Mouse (Mus musculus) activated CD4-positive, CD25-positive, alpha-beta regulatory T cell, adult 4 months (primary cell): Measurements from ENCODE around the gene Stk38. TPM values are rescaled to one million over a fixed set of nuclear protein-coding genes. Genes with fewer than 3 reads are reported as not detected.
A peak's percentile ranks its signal among the peaks of the same experiment; 100 is the strongest.
"Not testable (repeated sequence)": the region's sequence is repeated elsewhere in the genome, so short reads cannot be mapped to it uniquely, and the experiment has no call there.

Experiments used
- ATAC-seq: one replicate; pipeline ENCODE4 v1.8.0; 2017
- polyA plus RNA-seq, 2 experiments: library from polyadenylated mRNA; unstranded; fragments of 100-300 nt; shearing (Covaris generic); gene quantifications; one replicate each; pipeline ENCODE4 v1.2.1; 2017

Stk38 gene
- polyA plus RNA-seq, 2 experiments from 2014 or later, result 196 to 222 TPM

DNA sequence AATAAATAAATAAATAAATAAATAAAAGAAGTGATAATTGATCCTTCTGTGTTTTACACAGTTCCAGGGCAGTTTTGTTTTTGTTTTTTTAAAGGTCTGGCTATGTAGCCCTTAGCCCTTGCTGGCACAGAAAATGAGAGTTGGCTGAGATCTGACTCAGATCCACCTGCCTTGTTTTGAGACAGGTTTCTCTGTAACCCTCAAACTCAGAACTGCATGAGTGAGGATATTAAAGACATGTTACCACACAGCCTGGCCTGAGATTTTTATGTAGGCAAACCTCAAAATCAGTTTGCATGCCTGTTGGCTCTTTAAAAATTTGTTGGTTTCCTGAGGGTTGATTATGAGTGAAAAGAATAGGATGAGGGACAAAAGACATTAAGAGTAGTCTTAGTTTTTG is 27.7 kb upstream of the Stk38 start:
- no peak for ATAC-seq

GRCm38 (mm10) chr17:29034264-29034663 is 26.5 kb upstream of the Stk38 start:
- ATAC-seq, result no peak

- no peak for ATAC-seq
Observed at GRCm38 (mm10) chr17:29033569-29034061, 25.8 kb upstream of the Stk38 start.

- peak; percentile 92 for ATAC-seq
Observed at GRCm38 (mm10) chr17:29032274-29033069, 24.7 kb upstream of the Stk38 start, which contains the start of gene Srsf3. TSS of gene Srsf3 (plus strand) at chr17:29032628.

GRCm38 (mm10) chr17:29031771-29032273 is 24.0 kb upstream of the Stk38 start:
- peak; percentile 17 for ATAC-seq

- not testable (repeated sequence) for ATAC-seq
Observed at GRCm38 (mm10) chr17:29031085-29031711, 23.4 kb upstream of the Stk38 start.

DNA sequence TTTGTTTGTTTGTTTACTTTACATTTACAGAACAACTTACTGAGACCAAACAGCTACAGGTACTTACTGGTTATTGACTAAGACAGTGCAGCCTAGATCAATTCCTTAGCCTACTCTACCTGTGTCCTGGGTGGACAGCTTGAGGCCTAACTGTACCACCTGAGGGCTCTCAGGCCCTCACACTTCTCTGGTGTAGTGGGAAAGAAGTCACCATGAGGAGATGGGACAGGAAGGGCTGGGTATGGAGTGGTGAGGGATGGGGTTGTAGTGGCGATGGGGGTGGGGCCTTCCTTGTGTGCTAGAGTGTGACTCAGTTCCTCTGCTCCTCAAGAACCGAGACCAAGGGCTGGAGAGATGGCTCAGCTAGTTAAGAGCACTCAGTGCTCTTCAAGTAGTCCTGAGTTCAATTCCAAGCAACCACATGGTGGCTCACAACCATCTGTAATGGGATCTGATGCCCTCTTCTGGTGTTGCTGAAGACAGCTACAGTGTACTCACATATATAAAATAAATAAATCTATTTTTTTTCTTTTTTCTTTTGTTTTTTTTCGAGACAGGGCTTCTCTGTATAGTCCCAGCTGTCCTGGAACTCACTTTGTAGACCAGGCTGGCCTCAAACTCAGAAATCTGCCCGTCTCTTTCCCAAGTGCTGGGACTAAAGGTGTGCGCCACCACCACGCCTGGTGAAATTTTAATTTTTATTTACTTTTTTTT is 22.7 kb upstream of the Stk38 start:
- no peak for ATAC-seq

DNA sequence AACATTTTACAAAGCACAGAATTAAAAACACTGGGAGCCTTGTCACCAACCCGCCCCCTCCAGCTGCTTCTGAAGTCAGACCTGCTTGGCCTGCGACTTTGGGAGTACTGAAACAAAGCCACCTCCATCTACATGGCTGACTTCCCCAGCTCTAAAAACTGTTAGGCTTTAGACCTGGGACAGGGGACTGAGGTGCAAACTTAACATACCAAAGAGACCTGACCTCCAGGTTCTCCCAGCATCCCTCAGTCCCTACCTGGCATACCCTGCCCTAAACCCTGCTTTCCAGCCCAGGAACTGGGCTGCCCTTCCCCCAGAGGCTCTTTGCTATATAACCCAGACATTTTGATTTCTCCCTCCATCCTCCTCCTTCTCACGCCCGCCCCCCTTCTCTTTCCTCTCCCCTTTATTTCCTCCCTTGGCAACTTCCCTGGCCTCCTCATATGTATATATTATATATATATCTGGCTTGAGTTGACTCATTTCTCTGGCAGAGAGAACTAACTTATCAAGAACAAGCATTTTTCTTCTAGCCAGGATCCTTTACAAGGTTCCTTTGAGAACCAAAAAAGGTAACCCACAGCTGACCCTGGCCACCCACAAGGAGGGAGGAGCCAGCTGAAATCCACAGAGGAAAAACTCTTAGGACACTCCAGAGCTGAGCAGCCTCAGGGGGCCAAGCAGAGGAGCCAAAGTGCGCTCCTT is 19.0 kb upstream of the Stk38 start:
- no peak for ATAC-seq

DNA sequence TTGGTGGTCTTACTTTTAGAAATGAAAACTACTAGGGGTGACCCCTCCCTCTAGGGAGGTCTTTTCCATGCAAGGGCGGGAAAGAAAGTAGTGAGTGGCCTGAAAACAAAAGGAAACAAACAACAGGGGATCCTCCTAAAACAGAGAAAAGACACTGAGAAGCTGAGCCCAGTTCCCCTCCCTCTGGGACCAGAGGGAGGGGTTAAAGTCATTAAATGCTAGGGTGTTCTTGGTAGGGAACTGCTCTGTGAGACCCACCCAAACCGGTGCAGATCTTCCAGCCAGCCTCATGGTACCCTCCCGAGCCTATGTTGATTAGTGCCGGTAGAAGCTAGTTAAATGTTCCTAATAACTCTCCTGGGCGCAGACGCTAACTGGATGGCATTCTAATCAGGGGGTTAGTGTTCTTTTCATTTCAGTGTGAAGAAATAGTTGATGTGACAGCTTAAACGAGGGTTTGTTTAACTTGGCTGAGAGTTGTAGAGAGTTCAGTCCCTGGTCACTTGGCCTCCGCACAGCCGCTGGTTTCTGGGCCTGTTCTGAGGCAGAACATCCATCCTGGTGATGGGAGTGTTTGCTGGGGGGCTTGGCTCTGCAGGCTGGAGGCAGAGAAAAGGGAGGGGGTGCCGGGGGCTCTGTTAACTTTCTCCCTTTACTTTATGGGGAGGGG is 17.2 kb upstream of the Stk38 start:
- ATAC-seq, result no peak

DNA sequence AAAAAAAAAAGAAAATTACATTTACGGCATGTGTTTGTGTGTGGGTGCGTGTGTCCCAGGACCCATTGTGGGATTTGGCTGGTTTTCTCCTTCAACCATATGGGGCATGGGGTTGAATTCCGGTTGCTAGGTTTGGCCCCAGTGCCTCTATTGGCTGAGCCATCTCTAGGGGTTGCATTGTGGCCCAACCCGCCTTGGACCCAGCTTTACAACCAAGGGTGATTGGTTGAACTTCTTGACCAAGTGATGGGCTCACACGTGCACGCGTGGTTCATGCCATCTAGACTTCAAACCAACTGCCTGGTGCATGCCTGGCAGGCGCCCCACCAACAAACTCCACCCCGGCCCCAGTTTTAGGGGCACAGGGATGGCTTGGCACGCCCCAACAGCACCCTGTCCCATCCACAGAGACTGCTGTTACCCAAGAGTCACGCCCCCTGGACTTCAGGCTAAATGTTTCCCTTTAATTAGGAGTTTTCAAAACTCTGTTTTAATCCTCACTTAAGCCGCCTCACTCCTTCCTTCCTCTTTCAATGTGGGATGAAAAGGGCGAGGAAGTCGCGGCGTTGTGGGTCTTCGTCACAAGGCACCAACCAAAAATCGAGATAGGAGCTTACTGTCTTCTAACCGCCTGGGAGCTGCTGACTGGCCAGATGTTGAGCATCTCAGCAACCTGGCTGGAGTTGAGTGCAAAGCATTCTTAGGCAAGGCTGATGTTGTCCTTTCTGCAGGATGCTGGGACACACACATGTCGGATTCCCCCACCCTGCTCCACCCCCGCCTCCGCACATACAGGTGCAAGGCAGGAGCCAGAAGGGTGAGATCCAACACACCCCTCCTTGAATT is 16.5 kb upstream of the Stk38 start:
- ATAC-seq, result no peak

DNA sequence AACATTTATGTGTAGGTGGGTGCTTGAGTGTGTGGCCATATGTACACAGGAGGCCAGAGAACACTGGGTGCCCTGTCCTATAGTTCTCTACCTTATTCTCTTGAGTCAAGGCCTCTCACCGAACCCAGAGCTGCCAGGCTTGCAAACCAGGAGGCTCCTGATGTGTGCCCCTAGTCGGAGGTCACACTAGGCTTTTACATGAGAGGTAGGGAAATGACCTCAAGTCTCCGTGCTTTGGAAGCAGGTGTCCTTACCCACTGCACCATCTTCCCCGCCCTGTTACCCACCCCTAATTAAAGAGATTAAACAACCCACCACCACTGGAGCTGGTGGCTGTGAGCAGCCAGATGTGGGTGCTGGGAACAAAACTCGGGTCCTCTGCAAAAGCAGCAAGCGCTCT is 15.6 kb upstream of the Stk38 start:
- no peak for ATAC-seq

DNA sequence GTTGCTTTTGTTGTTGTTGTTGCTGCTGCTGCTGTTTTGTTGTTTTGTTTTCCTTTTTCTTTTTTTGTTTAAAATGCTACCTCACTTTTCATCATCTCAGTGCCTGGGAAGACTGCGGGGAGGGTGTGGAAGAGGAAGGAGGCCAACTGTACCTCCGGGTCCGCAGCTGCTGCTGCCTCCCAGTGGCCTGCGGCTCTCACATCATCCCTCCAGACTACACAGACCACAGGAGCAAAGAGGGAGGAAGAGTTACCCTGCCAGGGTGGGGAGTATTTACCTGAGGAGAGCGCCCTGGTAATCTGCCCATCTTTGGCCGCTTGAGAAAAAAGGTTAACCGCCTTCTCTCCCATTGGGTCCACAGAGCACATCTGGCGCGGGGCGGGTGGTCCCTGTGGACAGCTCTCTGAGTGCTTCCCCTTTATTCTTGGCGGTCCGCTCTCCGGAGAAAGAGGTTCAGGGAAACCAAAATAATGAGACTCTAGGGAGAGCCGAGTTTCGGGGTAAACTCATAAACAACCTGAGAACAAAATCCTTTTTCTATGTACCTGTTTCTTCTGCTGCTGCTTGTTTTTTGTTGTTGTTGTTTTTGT is 14.5 kb upstream of the Stk38 start:
- no peak for ATAC-seq

- ATAC-seq, result no peak
Observed at GRCm38 (mm10) chr17:29020444-29020843, 12.6 kb upstream of the Stk38 start.

DNA sequence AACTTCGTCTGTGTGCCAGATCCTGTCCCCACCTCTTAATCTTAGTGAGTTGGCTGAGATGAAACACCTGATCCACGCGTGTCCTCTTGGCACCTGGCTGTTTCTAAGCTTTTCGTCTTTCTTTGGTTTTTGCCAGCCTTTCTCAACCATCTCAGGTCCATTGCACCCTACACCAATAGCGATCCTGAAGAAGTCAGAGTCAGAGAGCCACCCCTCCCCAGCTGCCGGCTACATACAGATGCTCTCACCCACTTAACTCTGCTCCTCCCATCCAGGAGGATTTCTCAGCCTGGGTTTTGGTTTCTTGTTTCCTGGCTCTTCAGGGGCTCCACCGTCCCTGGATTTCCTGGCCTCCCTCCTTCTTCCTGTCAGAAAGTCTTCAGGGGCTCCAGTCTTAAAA is 11.6 kb upstream of the Stk38 start:
- no peak for ATAC-seq

DNA sequence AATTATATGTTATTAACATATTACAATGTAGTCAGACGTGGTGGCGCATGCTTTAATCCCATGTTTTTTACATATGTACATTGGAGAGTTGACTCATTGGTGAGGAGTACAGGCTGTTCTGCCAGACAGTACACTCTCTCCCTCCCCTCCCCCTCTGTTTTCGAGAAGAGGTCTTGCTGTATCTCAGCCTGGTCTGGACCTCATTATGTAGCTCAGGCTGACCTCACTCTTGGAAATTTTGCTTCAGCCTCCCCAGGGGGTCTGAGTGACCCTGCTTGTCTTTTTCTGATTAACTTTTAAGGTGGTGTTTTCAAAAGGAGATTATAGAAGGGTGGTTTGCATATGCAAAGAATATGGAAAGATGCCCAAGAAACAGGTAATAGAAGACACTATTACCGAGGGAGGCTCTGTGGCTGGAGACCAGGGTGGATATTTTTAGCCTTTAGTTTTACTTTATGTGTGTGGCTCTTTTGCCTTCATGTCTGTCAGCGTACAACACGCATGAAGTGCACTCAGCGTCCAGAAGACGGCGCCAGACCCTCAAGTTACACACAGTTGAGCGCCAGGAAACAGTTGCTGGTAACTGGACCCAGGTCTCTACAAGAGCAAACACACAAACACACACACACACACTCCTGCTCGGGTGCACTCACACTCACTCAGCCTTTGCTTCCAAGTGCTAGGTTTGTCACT is 10.6 kb upstream of the Stk38 start:
- no peak for ATAC-seq

- no peak for ATAC-seq
Observed at GRCm38 (mm10) chr17:29016705-29017104, 8.9 kb upstream of the Stk38 start.

- ATAC-seq, result no peak
Observed at GRCm38 (mm10) chr17:29015638-29016037, 7.8 kb upstream of the Stk38 start.

DNA sequence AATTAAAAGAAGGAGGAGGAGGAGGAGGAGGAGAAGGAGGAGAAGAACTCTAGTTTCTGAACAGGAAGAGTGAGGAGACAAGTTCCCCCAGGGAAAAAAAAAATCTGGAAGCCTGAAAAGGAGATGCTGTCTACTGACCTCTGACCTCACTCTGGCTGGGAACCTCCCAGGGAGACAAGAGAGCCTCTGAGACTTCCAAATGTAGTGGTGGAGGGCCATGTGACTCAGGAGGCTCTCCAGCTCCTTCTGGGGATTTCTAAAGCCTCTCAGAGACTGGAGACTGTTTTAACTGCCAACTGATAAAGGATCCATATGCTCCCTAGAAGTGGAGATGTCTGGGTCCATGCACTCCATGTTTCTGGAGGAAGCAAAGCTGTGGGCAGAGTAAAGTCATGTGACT is 6.4 kb upstream of the Stk38 start:
- ATAC-seq, result no peak

- no peak for ATAC-seq
Observed at GRCm38 (mm10) chr17:29009181-29009580, 1.4 kb upstream of the Stk38 start.

DNA sequence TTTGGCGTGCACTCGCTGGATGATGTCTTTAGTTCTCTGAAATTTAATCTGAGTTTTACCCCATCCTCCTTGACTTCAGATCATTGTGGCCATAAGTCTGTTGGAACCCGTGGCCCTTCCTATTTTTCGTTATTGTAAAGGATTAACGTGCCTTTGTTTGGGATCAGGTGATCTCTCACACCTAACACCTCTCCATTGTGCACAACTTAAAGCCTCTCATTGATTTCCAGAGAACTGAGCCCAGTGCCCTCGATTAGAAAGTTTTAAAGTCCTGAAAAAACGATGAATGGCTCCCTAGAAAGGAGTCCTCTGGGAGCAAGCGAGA is 493 bp upstream of the Stk38 start:
- ATAC-seq, result no peak
